Mouse (Mus musculus) midbrain, embryonic 16.5 days (tissue): ENCODE results near the gene Vwa8. TPM values are rescaled to one million over a fixed set of nuclear protein-coding genes. Genes with fewer than 3 reads are reported as not detected.

Source experiments
- ATAC-seq: fragments of 200-750 bp; cut with Nextera tagmentation; 2 replicates; pipeline ENCODE4 v1.8.0; 2017; ENCODE audit warnings: moderate TSS enrichment
- H3K27ac ChIP-seq: fragments of 300-500 bp; sonication (generic); 2 replicates; pipeline ENCODE4 v1.5.1; 2014; ENCODE audit warnings: mild to moderate bottlenecking, low read length, mixed read lengths
- H3K27me3 ChIP-seq: fragments of 300-500 bp; sonication (generic); 2 replicates; pipeline ENCODE4 v1.6.1; 2014; ENCODE audit warnings: low read depth, low read length, mixed read lengths; ENCODE audit not compliant: control insufficient read depth, insufficient read depth
- H3K36me3 ChIP-seq: fragments of 300-500 bp; sonication (generic); 2 replicates; pipeline ENCODE4 v1.6.1; 2014; ENCODE audit warnings: mild to moderate bottlenecking, low read length, moderate library complexity, mixed read lengths; ENCODE audit not compliant: control insufficient read depth, insufficient read depth
- H3K4me1 ChIP-seq: fragments of 300-500 bp; sonication (generic); 2 replicates; pipeline ENCODE4 v1.6.1; 2014; ENCODE audit warnings: mild to moderate bottlenecking, low read length, mixed read lengths; ENCODE audit not compliant: control insufficient read depth, insufficient read depth
- H3K4me2 ChIP-seq: fragments of 300-500 bp; sonication (generic); 2 replicates; pipeline ENCODE4 v1.6.1; 2014; ENCODE audit warnings: mild to moderate bottlenecking, low read length, mixed read lengths
- H3K4me3 ChIP-seq: fragments of 300-500 bp; sonication (generic); 2 replicates; pipeline ENCODE4 v1.5.1; 2014; ENCODE audit warnings: low read depth, mild to moderate bottlenecking, low read length, moderate library complexity, mixed read lengths
- H3K9ac ChIP-seq: fragments of 300-500 bp; sonication (generic); 2 replicates; pipeline ENCODE4 v1.6.1; 2014; ENCODE audit warnings: low read depth, low read length, mixed read lengths
- H3K9me3 ChIP-seq: fragments of 300-500 bp; sonication (generic); replicated peaks from 2 replicates; pipeline ENCODE4 v1.6.1; 2014; ENCODE audit warnings: mild to moderate bottlenecking, low read length, mixed read lengths; ENCODE audit not compliant: control insufficient read depth, poor library complexity, severe bottlenecking
- WGBS: fragments of 180-500 bp; shearing (Covaris S2); extraction: QIAGEN DNeasy Blood & Tissue Kit; methylation state at CpG from one replicate; pipeline ENCODE4 v1.1.7; 2014; 5-methylcytosine and 5-hydroxymethylcytosine counted together
- polyA plus RNA-seq: library from polyadenylated mRNA; unstranded; fragments of >200 nt; fragmentation: Nextera tagmentation; extraction: Ambion mirVana; gene quantifications from 2 replicates; pipeline ENCODE4 v1.2.1, GENCODE M21; 2015

The Vwa8 gene
- polyA plus RNA-seq: 6.2 and 7.3 TPM in 2 replicates

GRCm38 (mm10) chr14:78848941-78849911, at the start of gene Vwa8:
Vwa8 (plus strand) TSS chr14:78849052.
- H3K9ac ChIP-seq: peak within 1 kb of the TSS; percentile 98
- H3K4me1 ChIP-seq: peaks cover 17% of the 10 kb centered on the region
- H3K4me2 ChIP-seq: peak within 1 kb of the TSS; percentile 83
- peak within 1 kb of the TSS; percentile 85 for H3K27ac ChIP-seq
- 2% methylated on average over 59 of the region's 61 CpGs for WGBS
- ATAC-seq: peak; percentile 95
- H3K36me3 ChIP-seq: no peaks in the 10 kb centered on the region
- no peaks in the 10 kb centered on the region for H3K9me3 ChIP-seq
- no peaks in the 10 kb centered on the region for H3K27me3 ChIP-seq
- H3K4me3 ChIP-seq: peak within 1 kb of the TSS; percentile 96

- Histone ChIP-seq H3K9me3 (no peaks in the 10 kb centered on the region), H3K9ac (no peak overlapping the region), H3K27me3 (no peaks in the 10 kb centered on the region), H3K36me3 (no peaks in the 10 kb centered on the region), H3K4me1 (no peaks in the 10 kb centered on the region), H3K4me3 (no peak overlapping the region), H3K27ac (no peak overlapping the region), H3K4me2 (no peak overlapping the region)
- no peak for ATAC-seq
- 100% methylated on average over 2 of the region's 2 CpGs for WGBS
Observed at GRCm38 (mm10) chr14:78802378-78802777, 46.5 kb upstream of the Vwa8 start.

- WGBS: 80% methylated on average over 6 of the region's 6 CpGs
- H3K4me3 ChIP-seq: no peak overlapping the region
- no peak overlapping the region for H3K27ac ChIP-seq
- no peak overlapping the region for H3K9ac ChIP-seq
- no peaks in the 10 kb centered on the region for H3K9me3 ChIP-seq
- no peak overlapping the region for H3K4me2 ChIP-seq
- no peaks in the 10 kb centered on the region for H3K36me3 ChIP-seq
- no peak for ATAC-seq
- no peaks in the 10 kb centered on the region for H3K4me1 ChIP-seq
- no peaks in the 10 kb centered on the region for H3K27me3 ChIP-seq
Observed at GRCm38 (mm10) chr14:78803924-78804323, 44.9 kb upstream of the Vwa8 start.

- Histone ChIP-seq H3K9ac (no peak overlapping the region), H3K36me3 (no peaks in the 10 kb centered on the region), H3K27me3 (no peaks in the 10 kb centered on the region), H3K9me3 (peaks cover 7% of the 10 kb centered on the region; the same call in 1 of the 2 replicates), H3K4me2 (no peak overlapping the region), H3K4me1 (no peaks in the 10 kb centered on the region), H3K4me3 (no peak overlapping the region), H3K27ac (no peak overlapping the region)
- WGBS: 92% methylated on average over 2 of the region's 2 CpGs
- no peak for ATAC-seq
Observed at GRCm38 (mm10) chr14:78812896-78813295, 36.0 kb upstream of the Vwa8 start.

DNA sequence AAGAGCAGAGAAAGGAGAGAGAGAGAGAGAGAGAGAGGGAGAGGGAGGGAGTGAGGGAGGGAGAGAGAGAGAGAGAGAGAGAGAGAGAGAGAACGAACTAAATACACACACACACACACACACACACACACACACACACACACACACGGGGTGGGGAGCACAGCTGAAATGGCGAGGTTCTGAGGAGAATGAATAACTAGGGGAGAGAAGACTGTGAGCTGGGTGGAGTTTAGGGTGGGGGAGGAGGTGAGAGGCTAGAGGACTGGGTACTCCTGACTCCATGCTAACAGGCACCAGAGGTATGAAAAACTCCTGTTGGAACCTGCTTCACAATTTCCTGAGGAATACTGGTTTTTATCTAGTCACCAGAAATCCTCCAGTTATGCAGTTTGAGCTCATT, 32.4 kb upstream of the Vwa8 start:
- Histone ChIP-seq H3K4me3 (no peak overlapping the region), H3K9ac (no peak overlapping the region), H3K9me3 (peaks cover 7% of the 10 kb centered on the region; the same call in 1 of the 2 replicates), H3K27ac (no peak overlapping the region), H3K36me3 (no peaks in the 10 kb centered on the region), H3K4me2 (no peak overlapping the region), H3K4me1 (no peaks in the 10 kb centered on the region), H3K27me3 (no peaks in the 10 kb centered on the region)
- WGBS: 0% methylated on average over 1 of the region's 3 CpGs
- no peak for ATAC-seq

DNA sequence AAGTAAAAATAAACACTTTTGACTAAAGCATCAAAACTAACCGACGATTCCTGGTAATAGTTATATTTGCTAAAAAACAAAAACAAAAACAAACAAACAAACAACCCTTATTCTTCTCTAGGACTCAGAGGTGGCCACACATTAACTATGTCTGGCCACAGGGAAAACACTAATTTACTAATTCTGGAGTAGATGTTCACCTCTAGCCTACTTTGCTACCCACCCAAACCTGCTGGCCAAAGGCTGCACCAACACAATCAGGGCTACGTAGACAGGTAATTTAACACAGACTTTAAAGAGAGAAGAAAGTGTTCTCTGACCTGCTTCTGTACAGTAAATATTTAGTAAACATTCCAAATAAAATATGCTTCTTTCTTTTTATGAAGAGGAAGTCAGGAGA, 31.2 kb upstream of the Vwa8 start:
- Histone ChIP-seq H3K27me3 (no peaks in the 10 kb centered on the region), H3K4me2 (no peak overlapping the region), H3K4me1 (no peaks in the 10 kb centered on the region), H3K36me3 (no peaks in the 10 kb centered on the region), H3K9ac (no peak overlapping the region), H3K27ac (no peak overlapping the region), H3K9me3 (peaks cover 7% of the 10 kb centered on the region; the same call in 1 of the 2 replicates), H3K4me3 (no peak overlapping the region)
- 93% methylated on average over 3 of the region's 3 CpGs for WGBS
- no peak for ATAC-seq

DNA sequence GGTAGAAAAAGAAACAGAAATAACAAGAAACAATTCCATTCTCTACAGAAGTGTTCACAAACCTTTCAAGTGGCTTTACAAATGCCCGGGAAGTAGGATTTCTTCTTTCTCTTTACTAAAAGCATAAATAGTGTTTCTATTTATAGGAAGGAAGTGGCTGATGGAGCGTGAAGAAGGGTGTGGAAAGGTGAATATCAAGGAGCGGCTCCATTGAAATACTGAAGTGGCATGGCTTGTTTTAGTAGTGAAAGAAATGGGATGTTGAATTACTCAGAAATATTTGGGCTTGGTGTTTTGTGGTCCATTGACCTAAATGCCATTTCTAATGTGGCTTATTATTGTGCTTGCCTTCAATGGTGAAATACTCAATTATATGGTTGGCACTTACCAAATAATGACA, 30.4 kb upstream of the Vwa8 start:
- Histone ChIP-seq H3K4me2 (no peak overlapping the region), H3K27me3 (no peaks in the 10 kb centered on the region), H3K36me3 (no peaks in the 10 kb centered on the region), H3K9ac (no peak overlapping the region), H3K4me3 (no peak overlapping the region), H3K4me1 (no peaks in the 10 kb centered on the region), H3K27ac (no peak overlapping the region), H3K9me3 (peaks cover 7% of the 10 kb centered on the region; the same call in 1 of the 2 replicates)
- ATAC-seq: no peak
- WGBS: 79% methylated on average over 3 of the region's 3 CpGs

DNA sequence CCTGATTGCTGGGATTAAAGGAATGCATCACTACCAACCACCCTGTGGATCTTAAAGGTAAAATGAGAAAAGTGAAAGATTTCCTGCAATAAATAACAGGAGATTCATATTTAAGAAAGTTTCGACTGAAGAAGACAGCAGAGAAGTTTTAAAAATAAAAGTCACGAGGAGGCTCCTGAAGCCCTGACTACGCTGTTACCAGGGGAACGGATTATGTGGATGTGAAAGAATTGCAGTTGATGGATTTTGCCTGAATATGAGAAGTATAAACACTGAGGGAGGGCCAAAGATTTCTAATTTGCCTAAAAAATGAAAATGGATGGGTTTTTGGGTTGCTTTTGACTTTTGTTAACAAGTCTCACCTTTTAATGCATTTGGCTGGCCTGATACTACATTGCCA, 24.8 kb upstream of the Vwa8 start:
- no peak for ATAC-seq
- Histone ChIP-seq H3K36me3 (no peaks in the 10 kb centered on the region), H3K4me1 (no peaks in the 10 kb centered on the region), H3K27ac (no peak overlapping the region), H3K4me3 (no peak overlapping the region), H3K27me3 (no peaks in the 10 kb centered on the region), H3K9me3 (no peaks in the 10 kb centered on the region), H3K4me2 (no peak overlapping the region), H3K9ac (no peak overlapping the region)
- WGBS: 79% methylated on average over 4 of the region's 4 CpGs

- WGBS: 70% methylated on average over 4 of the region's 4 CpGs
- Histone ChIP-seq H3K4me3 (no peak overlapping the region), H3K36me3 (no peaks in the 10 kb centered on the region), H3K27ac (no peak overlapping the region), H3K4me2 (no peak overlapping the region), H3K9me3 (no peaks in the 10 kb centered on the region), H3K4me1 (no peaks in the 10 kb centered on the region), H3K27me3 (no peaks in the 10 kb centered on the region), H3K9ac (no peak overlapping the region)
- no peak for ATAC-seq
Observed at GRCm38 (mm10) chr14:78824507-78824906, 24.3 kb upstream of the Vwa8 start.
